Mouse (Mus musculus): Measurements from ENCODE around the gene Gimap8.

Gene Gimap8

GRCm38 (mm10) chr6:48704146-48704545 lies 57.1 kb downstream of the Gimap8 start:
- DNase-seq (ENCODE audit: low spot score): no peak

GRCm38 (mm10) chr6:48706130-48706529 lies 59.1 kb downstream of the Gimap8 start:
- DNase-seq (ENCODE audit: low spot score): no peak

Data from adipocyte (in vitro differentiated cells).